Mouse (Mus musculus) neural tube, embryonic 14.5 days (tissue): ENCODE results near the gene Ltc4s. TPM values are rescaled to one million over a fixed set of nuclear protein-coding genes. Genes with fewer than 3 reads are reported as not detected.
A peak's percentile ranks its signal among the peaks of the same experiment; 100 is the strongest.

Experiments used
- ATAC-seq: fragments of 200-750 bp; cut with Nextera tagmentation; 2 replicates; pipeline ENCODE4 v1.8.0; 2017; ENCODE audit warnings: low read depth, mild to moderate bottlenecking, moderate TSS enrichment, moderate library complexity
- H3K27ac ChIP-seq: fragments of 300-500 bp; sonication (generic); 2 replicates; pipeline ENCODE4 v1.5.1; 2014; ENCODE audit warnings: low read depth, mild to moderate bottlenecking, control low read depth, low read length, moderate library complexity, mixed read lengths
- H3K27me3 ChIP-seq: fragments of 300-500 bp; sonication (generic); 2 replicates; pipeline ENCODE4 v1.6.1; 2014; ENCODE audit warnings: low read length; ENCODE audit not compliant: control insufficient read depth, insufficient read depth
- H3K36me3 ChIP-seq: fragments of 300-500 bp; sonication (generic); 2 replicates; pipeline ENCODE4 v1.6.1; 2014; ENCODE audit warnings: low read length, mixed read lengths; ENCODE audit not compliant: control insufficient read depth, insufficient read depth
- H3K4me1 ChIP-seq: fragments of 300-500 bp; sonication (generic); 2 replicates; pipeline ENCODE4 v1.6.1; 2014; ENCODE audit warnings: low read length; ENCODE audit not compliant: control insufficient read depth, insufficient read depth
- H3K4me2 ChIP-seq: fragments of 300-500 bp; sonication (generic); 2 replicates; pipeline ENCODE4 v1.6.1; 2014; ENCODE audit warnings: mild to moderate bottlenecking, low read depth, low read length, control low read depth
- H3K4me3 ChIP-seq: fragments of 300-500 bp; sonication (generic); 2 replicates; pipeline ENCODE4 v1.5.1; 2014; ENCODE audit warnings: low read depth, low read length, control low read depth, mixed read lengths
- H3K9ac ChIP-seq: fragments of 300-500 bp; sonication (generic); replicated peaks from 2 replicates; pipeline ENCODE4 v1.6.1; 2014; ENCODE audit warnings: low read depth, mild to moderate bottlenecking, control low read depth, low read length, mixed read lengths
- H3K9me3 ChIP-seq: fragments of 300-500 bp; sonication (generic); 2 replicates; pipeline ENCODE4 v1.6.1; 2016; ENCODE audit warnings: low read length; ENCODE audit not compliant: control insufficient read depth
- WGBS: fragments of 180-500 bp; shearing (Covaris S2); extraction: QIAGEN DNeasy Blood & Tissue Kit; methylation state at CpG from one replicate; pipeline ENCODE4 v1.1.7; 2014; 5-methylcytosine and 5-hydroxymethylcytosine counted together
- polyA plus RNA-seq: library from polyadenylated mRNA; unstranded; fragments of >200 nt; fragmentation: Nextera tagmentation; extraction: Ambion mirVana; gene quantifications from 2 replicates; pipeline ENCODE4 v1.2.1, GENCODE M21; 2014

Ltc4s gene
- polyA plus RNA-seq, 1 experiment from 2014 or later: 1.3 TPM

- 44% methylated on average over 7 of the region's 7 CpGs for WGBS
- no peaks in the 10 kb centered on the region for H3K36me3 ChIP-seq
- no peak for ATAC-seq
Measured at GRCm38 (mm10) chr11:50222559-50223276, 15.7 kb downstream of the Ltc4s start.

GRCm38 (mm10) chr11:50219833-50220232 lies 18.6 kb downstream of the Ltc4s start:
- Histone ChIP-seq H3K27me3 (no peaks in the 10 kb centered on the region), H3K27ac (no peak overlapping the region), H3K36me3 (no peaks in the 10 kb centered on the region), H3K9me3 (no peaks in the 10 kb centered on the region), H3K4me2 (no peak overlapping the region), H3K9ac (no peak overlapping the region), H3K4me1 (peaks cover 14% of the 10 kb centered on the region), H3K4me3 (no peak overlapping the region)
- ATAC-seq: no peak
- WGBS: 52% methylated on average over 2 of the region's 2 CpGs

More at GRCm38 (mm10) chr11:50222559-50223276, 15.7 kb downstream of the Ltc4s start:
- Histone ChIP-seq H3K9me3 (no peaks in the 10 kb centered on the region), H3K27me3 (no peaks in the 10 kb centered on the region), H3K4me2 (peak overlapping the region; percentile 97), H3K27ac (no peak overlapping the region), H3K4me3 (no peak overlapping the region), H3K4me1 (peaks cover 31% of the 10 kb centered on the region), H3K9ac (no peak overlapping the region)

- WGBS: 68% methylated on average over 4 of the region's 4 CpGs
- Histone ChIP-seq H3K27ac (no peak overlapping the region), H3K9me3 (no peaks in the 10 kb centered on the region), H3K4me2 (no peak overlapping the region), H3K27me3 (no peaks in the 10 kb centered on the region), H3K36me3 (no peaks in the 10 kb centered on the region), H3K4me1 (peaks cover 3% of the 10 kb centered on the region; the same call in 1 of the 2 replicates), H3K4me3 (no peak overlapping the region), H3K9ac (no peak overlapping the region)
- ATAC-seq: no peak
Measured at GRCm38 (mm10) chr11:50217811-50218210, 20.6 kb downstream of the Ltc4s start.

- H3K4me3 ChIP-seq: no peak overlapping the region
- H3K4me2 ChIP-seq: no peak overlapping the region
- 72% methylated on average over 4 of the region's 4 CpGs for WGBS
- H3K27me3 ChIP-seq: no peaks in the 10 kb centered on the region
- no peak overlapping the region for H3K9ac ChIP-seq
- H3K9me3 ChIP-seq: no peaks in the 10 kb centered on the region
- no peaks in the 10 kb centered on the region for H3K4me1 ChIP-seq
- no peaks in the 10 kb centered on the region for H3K36me3 ChIP-seq
- no peak overlapping the region for H3K27ac ChIP-seq
- ATAC-seq: no peak
Measured at GRCm38 (mm10) chr11:50216724-50217366, 21.6 kb downstream of the Ltc4s start.

- Histone ChIP-seq H3K4me3 (no peak overlapping the region), H3K27ac (peak overlapping the region; percentile 16; the same call in 1 of the 2 replicates), H3K27me3 (no peaks in the 10 kb centered on the region), H3K9ac (0 out of 2 replicates have a peak overlapping the region, but pooled peaks have one; percentile 8), H3K9me3 (no peaks in the 10 kb centered on the region), H3K4me1 (no peaks in the 10 kb centered on the region), H3K4me2 (0 out of 2 replicates have a peak overlapping the region, but pooled peaks have one; percentile 1), H3K36me3 (no peaks in the 10 kb centered on the region)
- no peak for ATAC-seq
- 20% methylated on average over 9 of the region's 9 CpGs for WGBS
Measured at GRCm38 (mm10) chr11:50215633-50216032, 22.8 kb downstream of the Ltc4s start.

GRCm38 (mm10) chr11:50214631-50215030 lies 23.8 kb downstream of the Ltc4s start:
- no peaks in the 10 kb centered on the region for H3K4me1 ChIP-seq

GRCm38 (mm10) chr11:50212848-50213758 lies 25.3 kb downstream of the Ltc4s start:
- Histone ChIP-seq H3K4me2 (no peak overlapping the region), H3K27ac (no peak overlapping the region; the same call in 1 of the 2 replicates), H3K9me3 (no peaks in the 10 kb centered on the region), H3K36me3 (no peaks in the 10 kb centered on the region), H3K4me3 (no peak overlapping the region), H3K27me3 (no peaks in the 10 kb centered on the region), H3K9ac (no peak overlapping the region), H3K4me1 (peaks cover 8% of the 10 kb centered on the region)
- WGBS: 69% methylated on average over 11 of the region's 11 CpGs
- ATAC-seq: no peak

More at GRCm38 (mm10) chr11:50214631-50215030, 23.8 kb downstream of the Ltc4s start:
- H3K9ac ChIP-seq: no peak overlapping the region
- no peaks in the 10 kb centered on the region for H3K36me3 ChIP-seq
- H3K4me3 ChIP-seq: no peak overlapping the region
- no peak overlapping the region for H3K27ac ChIP-seq
- H3K9me3 ChIP-seq: no peaks in the 10 kb centered on the region
- H3K27me3 ChIP-seq: no peaks in the 10 kb centered on the region
- no peak overlapping the region for H3K4me2 ChIP-seq
- no peak for ATAC-seq
- 97% methylated on average over 6 of the region's 6 CpGs for WGBS

GRCm38 (mm10) chr11:50212060-50212739 lies 26.2 kb downstream of the Ltc4s start:
- Histone ChIP-seq H3K4me2 (no peak overlapping the region), H3K9me3 (no peaks in the 10 kb centered on the region), H3K4me1 (peaks cover 8% of the 10 kb centered on the region), H3K27me3 (no peaks in the 10 kb centered on the region), H3K9ac (no peak overlapping the region), H3K27ac (no peak overlapping the region), H3K4me3 (no peak overlapping the region), H3K36me3 (peaks cover 3% of the 10 kb centered on the region; the same call in 1 of the 2 replicates)
- ATAC-seq: no peak
- 76% methylated on average over 3 of the region's 3 CpGs for WGBS
